Mouse (Mus musculus) megakaryocyte, embryonic 14.5 days (primary cell): ENCODE measurements around the gene Nap1l4.

Source experiments
- FLI1 ChIP-seq: IDR thresholded peaks from 2 replicates; pipeline ENCODE4 v1.6.1; 2012; ENCODE audit warnings: low read length, inconsistent platforms, mixed read lengths
- GATA1 ChIP-seq: IDR thresholded peaks from 3 replicates; pipeline ENCODE4 v1.6.1; 2012; ENCODE audit warnings: mixed read lengths, low read length, inconsistent platforms, borderline replicate concordance

GRCm38 (mm10) chr7:143481806-143482387, 67.0 kb downstream of the Nap1l4 start:
- TF ChIP-seq GATA1 (no peak), FLI1 (no peak)
